Mouse (Mus musculus): ENCODE measurements around the gene Gm5934. TPM values are rescaled to one million over a fixed set of nuclear protein-coding genes. Genes with fewer than 3 reads are reported as not detected.
"Not testable (repeated sequence)": the region's sequence is repeated elsewhere in the genome, so short reads cannot be mapped to it uniquely, and the experiment has no call there.

Gene Gm5934
- not detected for total RNA-seq (2021)
- not detected in 2 replicates for polyA plus RNA-seq (2012; rRNA removed)
- long read RNA-seq, result 0 reads

DNA sequence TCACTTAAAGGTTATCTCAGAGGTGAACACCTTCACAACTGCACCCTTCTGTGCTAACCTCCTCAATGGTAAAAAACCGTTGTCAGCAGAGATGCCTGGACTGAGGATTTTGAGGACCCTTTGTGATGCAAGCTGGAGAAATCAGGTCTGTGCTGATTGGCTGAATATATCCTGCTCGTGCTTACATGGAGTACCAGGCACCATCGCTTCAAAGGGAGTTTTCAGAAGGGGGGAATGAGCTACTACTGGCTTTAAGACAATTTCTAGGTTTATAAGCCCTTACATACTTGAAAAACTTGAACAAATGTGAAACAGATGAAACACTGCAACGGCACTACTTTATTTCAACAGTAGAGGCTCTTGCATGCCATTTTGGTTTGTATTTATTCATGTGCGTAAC, at the start of gene Gm5934:
Gene Gm5934, minus strand, starts transcription at position 101 of the 400 bp plus-strand sequence.
- DNase-seq, result not testable (repeated sequence)

Other genes starting within 250 kb of the Gm5934 start
- not detected for gene Gm4297, start 74.1 kb upstream of the Gm5934 start, total RNA-seq (2021)
- not detected in 2 replicates for gene Gm4297, start 74.1 kb upstream of the Gm5934 start, polyA plus RNA-seq (2012; rRNA removed)

Measured in adrenal gland, adult 2 months (tissue).